In the genomic region with DNA sequence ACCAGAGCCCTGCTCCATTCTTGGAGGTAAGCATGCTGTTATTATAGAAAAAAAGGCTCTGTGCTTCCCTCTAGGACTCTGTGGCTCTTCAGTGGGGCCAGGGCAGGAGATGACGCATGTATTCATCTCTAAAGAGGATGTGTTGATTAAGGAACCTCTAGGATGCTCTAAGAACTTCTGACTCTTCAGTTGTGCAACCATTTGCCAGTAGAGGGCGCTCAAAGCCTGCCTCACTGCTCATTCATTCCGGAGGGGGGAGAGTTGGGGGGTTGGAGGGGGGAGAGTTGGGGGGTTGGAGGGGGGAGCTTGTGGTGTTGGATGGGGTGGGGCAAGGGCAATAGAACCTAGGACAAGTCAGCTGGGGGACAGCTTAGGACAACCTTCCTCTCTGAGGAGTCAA, we compare ENCODE assay signal across 10 mouse cellular contexts. TPM values are rescaled to one million over a fixed set of nuclear protein-coding genes. Genes with fewer than 3 reads are reported as not detected.
DNase-seq lines count a peak whose midpoint lies in the region; ATAC-seq lines count a peak whose summit lies in the region.
"Had no signal": no experiment of that assay in that cellular context is flagged by ENCODE, and none has a peak within 500 bp of the region (broad histone marks: within the 10 kb centered on the region; RNA-seq: fewer than 3 reads in every experiment).

No protein-coding gene starts in this region.

- 6% methylated on average over 3 of the region's 3 CpGs for WGBS in heart, embryonic 11.5 days (ENCODE audit: insufficient replicate concordance)

- intact Hi-C loops in heart, postnatal 14 days (cut with DNase I), result loop anchor here (1.0 to 5.0 kb wide), 3 partner anchors 37 to 404 kb away; no protein-coding TSS in a partner anchor

- no peaks in the 10 kb centered on the region for H3K9me3 ChIP-seq in heart, embryonic 11.5 days (replicated peaks; ENCODE audit: control insufficient read depth, low read length)
- H3K9me3 ChIP-seq: embryonic facial prominence, embryonic 15.5 days; liver, embryonic 15.5 days had no signal

- H3K4me2 ChIP-seq in heart, embryonic 11.5 days, result no peak overlapping the region
- H3K4me2 ChIP-seq: embryonic facial prominence, embryonic 15.5 days; liver, embryonic 15.5 days had no signal

- H3K36me3 ChIP-seq in heart, embryonic 11.5 days (ENCODE audit: control insufficient read depth, insufficient read depth, low read length), result no peaks in the 10 kb centered on the region
- H3K36me3 ChIP-seq: embryonic facial prominence, embryonic 15.5 days; liver, embryonic 15.5 days had no signal

- H3K4me3 ChIP-seq in heart, embryonic 11.5 days (ENCODE audit: low read depth, low read length), result no peak overlapping the region
- H3K4me3 ChIP-seq: embryonic facial prominence, embryonic 15.5 days; liver, embryonic 15.5 days had no signal

- ATAC-seq in heart, embryonic 11.5 days (replicated peaks; ENCODE audit: insufficient number of reproducible peaks, low FRiP score, low TSS enrichment), result no peak
- no peak for ATAC-seq in erythroblast, adult 5-6 weeks (replicated peaks; ENCODE audit: low FRiP score, poor library complexity, severe bottlenecking)

- H3K9ac ChIP-seq in heart, embryonic 11.5 days (ENCODE audit: low read depth, low read length), result no peak overlapping the region
- H3K9ac ChIP-seq: embryonic facial prominence, embryonic 15.5 days; liver, embryonic 15.5 days had no signal

- DNase-seq in heart, postnatal 14 days, result peak; percentile 49 to 69
- DNase-seq in urinary bladder, postnatal 14 days (ENCODE audit: low spot score), result peak; percentile 53
- DNase-seq in urinary bladder, adult 18-20 months (ENCODE audit: low spot score in 2 of 2), result no peak
- peak; percentile 61 to 71 for DNase-seq in cerebellum, adult 18-20 months
- DNase-seq in kidney, postnatal 10 days, result peak; percentile 68
- peak; percentile 78 for DNase-seq in naive thymus-derived CD4-positive, alpha-beta T cell, adult 2 months (ENCODE audit: low read depth)

- peaks cover 6% of the 10 kb centered on the region for H3K4me1 ChIP-seq in heart, embryonic 11.5 days (ENCODE audit: control insufficient read depth, insufficient read depth, low read length)

- H3K27me3 ChIP-seq in heart, embryonic 11.5 days (ENCODE audit: control insufficient read depth, insufficient read depth, low read length), result peaks cover 52% of the 10 kb centered on the region

- H3K27ac ChIP-seq in heart, embryonic 11.5 days (ENCODE audit: low read depth, low read length), result no peak overlapping the region
- H3K27ac ChIP-seq: embryonic facial prominence, embryonic 15.5 days; liver, embryonic 15.5 days had no signal

RNA-seq across cellular contexts. Expression of gene Ntng2, which starts 52.9 kb away (rescaled TPM):
- 1 to 10 TPM; 4.9 TPM for total RNA-seq in heart, postnatal 14 days (2021)
- 0.23 TPM in 1 of 2 replicates, not detected in the other for polyA plus RNA-seq in heart, embryonic 11.5 days (2014; fragmentation: Nextera tagmentation; extraction: Ambion mirVana)
- total RNA-seq in erythroblast, adult 5-6 weeks (2015; ENCODE audit: low replicate concordance), result 2.3 and 8.8 TPM in 2 replicates
- total RNA-seq in erythroblast, adult 5-6 weeks (2017; ENCODE audit: low replicate concordance), result 0.94 and 2.0 TPM in 2 replicates

Comparison
In these comparisons a context has a peak if more than half of its experiments do, and no peak if none do; other contexts are left out.
1. DNase-seq: peak in heart, postnatal 14 days (2 of 2), urinary bladder, postnatal 14 days (single experiment), cerebellum, adult 18-20 months (2 of 2), kidney, postnatal 10 days (single experiment) and naive thymus-derived CD4-positive, alpha-beta T cell, adult 2 months (single experiment); none in urinary bladder, adult 18-20 months (0 of 2).